Comparison of ENCODE assay signal across 8 mouse cellular contexts in the genomic region with DNA sequence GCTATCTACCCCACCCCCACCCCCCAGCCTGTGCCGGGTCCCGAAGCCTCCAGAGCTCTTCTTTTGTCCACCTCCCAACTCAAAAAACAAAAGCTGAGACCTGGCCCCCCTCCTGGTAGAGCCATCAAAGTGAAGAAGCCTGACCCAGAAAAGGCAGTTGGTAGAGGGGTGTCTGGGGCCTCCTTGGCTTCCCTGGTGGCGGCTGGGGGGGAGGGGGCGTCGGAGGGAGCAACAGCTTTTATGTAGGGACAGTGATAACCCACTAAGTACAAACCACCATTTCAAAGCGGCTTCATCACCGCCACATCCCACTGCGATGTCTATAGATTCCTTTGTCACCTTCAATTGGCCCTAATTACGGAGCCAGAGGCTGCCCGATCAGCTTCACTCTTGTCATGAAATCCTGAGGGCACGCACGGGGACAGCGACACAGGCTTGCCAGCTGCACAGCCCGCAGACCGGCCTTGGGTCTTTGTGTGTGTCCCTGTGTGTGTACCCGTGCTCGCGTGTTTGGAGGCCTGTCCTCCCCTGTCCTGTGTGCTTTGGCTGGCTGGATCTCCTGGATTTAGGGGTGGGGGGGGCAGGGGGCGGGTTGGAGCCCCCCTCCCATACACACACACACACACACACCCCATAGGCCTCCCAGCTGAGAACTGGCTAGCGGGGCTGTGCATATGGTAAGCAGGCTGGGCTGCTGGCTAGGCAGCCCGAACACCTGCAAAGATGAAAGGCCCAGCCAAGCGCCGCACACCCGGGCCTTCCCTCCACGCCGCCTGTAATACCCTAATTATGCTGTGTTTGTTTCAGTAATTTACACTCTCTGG.
DNase-seq lines count a peak whose midpoint lies in the region; ATAC-seq lines count a peak whose summit lies in the region.
"Had no signal": no experiment of that assay in that cellular context is flagged by ENCODE, and none has a peak within 500 bp of the region (broad histone marks: within the 10 kb centered on the region; RNA-seq: fewer than 3 reads in every experiment).

No protein-coding gene starts in this region.

- H3K4me3 ChIP-seq in forebrain, embryonic 14.5 days (ENCODE audit: low read depth, low read length) = no peak overlapping the region
- H3K4me3 ChIP-seq in midbrain, embryonic 12.5 days = 0 out of 2 replicates have a peak overlapping the region, but pooled peaks have one; percentile 5

- peaks cover 91% of the 10 kb centered on the region for H3K4me1 ChIP-seq in forebrain, embryonic 14.5 days (ENCODE audit: control insufficient read depth, insufficient read depth, low read length)
- H3K4me1 ChIP-seq in midbrain, embryonic 12.5 days = peaks cover 100% of the 10 kb centered on the region

- H3K9ac ChIP-seq in forebrain, embryonic 14.5 days (ENCODE audit: low read length) = peak overlapping the region; percentile 50
- peak overlapping the region; percentile 49 for H3K9ac ChIP-seq in midbrain, embryonic 12.5 days (replicated peaks)

- peak overlapping the region; percentile 37 for H3K4me2 ChIP-seq in forebrain, embryonic 14.5 days (ENCODE audit: low read length)
- H3K4me2 ChIP-seq in midbrain, embryonic 12.5 days (replicated peaks) = peak overlapping the region; percentile 34

- no peaks in the 10 kb centered on the region for H3K36me3 ChIP-seq in forebrain, embryonic 14.5 days (ENCODE audit: control insufficient read depth, insufficient read depth, low read length)
- no peaks in the 10 kb centered on the region for H3K36me3 ChIP-seq in midbrain, embryonic 12.5 days

- H3K27me3 ChIP-seq in forebrain, embryonic 14.5 days (replicated peaks; ENCODE audit: control insufficient read depth, insufficient read depth, low read length) = no peaks in the 10 kb centered on the region
- H3K27me3 ChIP-seq in midbrain, embryonic 12.5 days = peaks cover 50% of the 10 kb centered on the region

- 5% methylated on average over 25 of the region's 26 CpGs for WGBS in forebrain, embryonic 14.5 days
- WGBS in midbrain, embryonic 12.5 days = 4% methylated on average over 26 of the region's 26 CpGs

- H3K9me3 ChIP-seq in forebrain, embryonic 14.5 days (replicated peaks; ENCODE audit: control insufficient read depth, low read length) = no peaks in the 10 kb centered on the region
- no peaks in the 10 kb centered on the region for H3K9me3 ChIP-seq in midbrain, embryonic 12.5 days

- peak; percentile 78 for ATAC-seq in forebrain, embryonic 14.5 days
- ATAC-seq in midbrain, embryonic 12.5 days (ENCODE audit: low FRiP score, low read depth) = peak; percentile 50
- ATAC-seq in erythroblast, adult 5-6 weeks (replicated peaks; ENCODE audit: low FRiP score, poor library complexity, severe bottlenecking) = no peak

- H3K27ac ChIP-seq in forebrain, embryonic 14.5 days (ENCODE audit: low read depth, low read length) = peak overlapping the region; percentile 96
- peak overlapping the region; percentile 96 for H3K27ac ChIP-seq in midbrain, embryonic 12.5 days (replicated peaks)

- DNase-seq in ES-CJ7 (ENCODE audit: low read depth, low spot score) = peak; percentile 67
- peak; percentile 65 for DNase-seq in brain, adult 2 months (ENCODE audit: low read depth, low spot score)
- DNase-seq in forebrain, embryonic 14.5 days (ENCODE audit: low spot score) = peak; percentile 86
- no peak for DNase-seq in ovary, adult 18-20 months (ENCODE audit: low spot score)
- DNase-seq in layer of hippocampus, postnatal 36 days = no peak
- DNase-seq: kidney, postnatal 36 days had no signal

Comparison
In these comparisons a context has a peak if more than half of its experiments do, and no peak if none do; other contexts are left out.
1. DNase-seq: peak in ES-CJ7 (single experiment), brain, adult 2 months (single experiment) and forebrain, embryonic 14.5 days (single experiment); none in ovary, adult 18-20 months (single experiment) and layer of hippocampus, postnatal 36 days (0 of 2).